Mouse (Mus musculus): ENCODE results near the gene Egf.

- TF ChIP-seq CTCF (IDR thresholded peaks at IDR 0.05; ENCODE audit: control insufficient read depth, insufficient read depth, low read length) (no peak), POLR2A (IDR thresholded peaks at IDR 0.05; ENCODE audit: borderline replicate concordance, control insufficient read depth, low read depth, low read length) (no peak)
Measured at GRCm38 (mm10) chr3:129656540-129656939, 98.6 kb downstream of the Egf start.
